Mouse (Mus musculus) kidney, postnatal 10 days (tissue): ENCODE measurements around the gene Dab2ip.
A peak's percentile ranks its signal among the peaks of the same experiment; 100 is the strongest.

Experiments
- DNase-seq: peaks from one replicate; pipeline ENCODE4 v3.0.0; 2021; ENCODE audit warnings: mixed read lengths

Gene Dab2ip

DNA sequence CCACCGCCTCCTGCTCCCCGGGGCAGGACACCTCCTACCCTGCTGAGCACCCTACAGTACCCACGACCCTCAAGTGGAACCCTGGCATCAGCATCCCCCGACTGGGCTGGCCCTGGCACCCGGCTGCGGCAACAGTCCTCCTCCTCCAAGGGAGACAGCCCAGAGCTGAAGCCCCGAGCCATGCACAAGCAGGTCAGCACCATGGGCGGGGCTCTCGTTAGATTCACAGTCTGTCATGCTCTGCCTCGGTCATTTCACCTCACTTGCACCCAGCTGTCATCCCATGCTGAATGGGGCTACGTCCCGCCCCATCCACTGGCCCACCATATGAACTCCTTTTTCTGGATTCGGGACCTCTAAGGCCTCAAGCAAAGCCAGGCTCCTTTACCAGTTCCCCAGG, 162.5 kb downstream of the Dab2ip start:
- DNase-seq, result no peak

DNA sequence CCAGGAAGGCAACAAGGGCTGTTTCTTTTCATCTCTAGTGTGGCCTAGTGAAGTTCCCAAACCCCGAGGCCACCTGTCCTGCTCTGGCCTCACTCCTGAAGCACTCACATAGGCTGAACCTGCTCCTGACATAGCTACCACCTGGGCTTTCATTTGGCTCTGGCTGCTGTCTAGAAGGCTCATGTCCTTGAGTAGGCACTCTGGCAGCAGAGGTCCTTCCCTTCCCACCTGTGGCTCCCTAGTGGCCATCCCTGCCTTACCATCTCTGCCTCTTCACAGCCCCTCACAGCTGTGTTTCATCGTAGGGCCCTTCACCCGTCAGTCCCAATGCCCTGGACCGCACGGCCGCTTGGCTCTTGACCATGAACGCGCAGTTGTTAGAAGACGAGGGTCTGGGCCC, 162.9 kb downstream of the Dab2ip start:
- DNase-seq, result no peak

DNA sequence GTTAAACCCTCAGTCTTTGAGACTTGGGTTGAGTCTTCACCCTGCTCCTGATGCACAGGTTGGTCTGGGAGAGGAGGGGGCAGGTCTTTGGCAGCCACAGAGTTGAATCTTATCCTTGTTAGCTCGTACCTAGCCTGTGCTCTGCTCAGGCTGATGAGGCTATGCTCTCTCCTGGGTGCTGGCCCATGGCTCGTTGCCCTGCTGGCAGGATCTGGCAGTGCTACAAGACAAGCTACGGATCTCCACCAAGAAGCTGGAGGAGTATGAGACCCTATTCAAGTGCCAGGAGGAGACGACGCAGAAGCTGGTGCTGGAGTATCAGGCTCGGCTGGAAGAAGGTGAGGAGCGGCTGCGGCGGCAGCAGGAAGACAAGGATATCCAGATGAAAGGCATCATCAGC, 164.8 kb downstream of the Dab2ip start:
- DNase-seq, result no peak

DNA sequence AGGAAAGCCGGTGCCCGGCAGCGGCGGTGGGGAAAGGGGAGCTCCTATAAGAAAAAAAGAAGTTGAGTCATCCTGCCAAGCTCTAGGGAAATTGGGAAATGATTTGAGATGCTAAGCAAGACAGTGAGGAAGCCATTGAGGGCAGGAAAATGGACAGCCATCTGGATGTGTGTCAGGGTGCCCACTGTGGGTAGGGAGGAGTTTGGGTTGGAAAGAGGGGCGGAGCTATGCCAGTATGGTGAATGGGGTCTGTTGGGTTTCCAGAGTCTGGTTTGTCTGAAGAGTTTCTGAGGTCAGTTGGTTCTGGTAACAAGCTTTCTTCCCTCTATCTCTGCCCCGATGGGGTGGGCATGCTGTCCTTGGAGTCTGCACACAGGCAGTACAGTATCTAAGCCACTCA, 165.2 kb downstream of the Dab2ip start:
- DNase-seq, result no peak

DNA sequence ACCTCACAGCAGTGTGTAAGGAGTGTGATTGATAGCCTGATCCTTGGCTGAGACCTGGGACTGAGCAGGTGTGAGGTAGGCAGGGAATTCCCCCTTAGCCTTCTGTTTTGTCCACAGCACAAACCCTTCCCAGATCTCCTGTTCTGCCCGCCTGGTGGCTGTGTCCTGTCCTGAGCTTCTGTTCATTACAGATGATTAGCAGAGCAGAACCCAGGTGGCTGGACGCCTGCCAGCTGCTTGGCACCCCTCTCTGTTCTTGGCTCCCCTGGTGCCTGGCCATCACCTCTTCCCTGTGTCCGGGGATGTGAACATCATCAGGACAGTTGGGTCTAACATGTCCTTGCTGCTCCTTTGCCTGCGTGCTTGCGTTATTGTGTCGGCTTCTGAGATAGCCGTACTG, 165.6 kb downstream of the Dab2ip start:
- peak; percentile 46 for DNase-seq

DNA sequence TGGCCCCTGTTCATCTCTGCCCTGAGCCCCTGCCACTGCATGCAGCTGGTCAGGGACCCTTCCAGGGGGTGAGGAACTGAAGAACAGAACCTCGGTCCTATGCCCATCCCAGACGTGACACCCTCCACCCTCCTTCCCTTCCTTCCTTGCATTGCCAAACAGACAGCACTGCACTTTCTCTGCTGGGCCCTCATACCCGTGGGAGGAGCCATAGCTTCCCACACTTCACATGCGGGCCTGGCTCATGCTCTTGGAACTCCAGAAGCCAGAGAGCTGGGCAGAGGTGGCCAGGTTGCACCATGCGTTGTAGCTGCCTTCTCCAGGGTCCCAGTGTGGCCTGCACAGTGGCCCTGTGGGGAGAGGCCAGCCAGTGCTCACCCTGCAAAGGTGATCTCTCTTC, 170.6 kb downstream of the Dab2ip start:
- DNase-seq, result peak; percentile 51

DNA sequence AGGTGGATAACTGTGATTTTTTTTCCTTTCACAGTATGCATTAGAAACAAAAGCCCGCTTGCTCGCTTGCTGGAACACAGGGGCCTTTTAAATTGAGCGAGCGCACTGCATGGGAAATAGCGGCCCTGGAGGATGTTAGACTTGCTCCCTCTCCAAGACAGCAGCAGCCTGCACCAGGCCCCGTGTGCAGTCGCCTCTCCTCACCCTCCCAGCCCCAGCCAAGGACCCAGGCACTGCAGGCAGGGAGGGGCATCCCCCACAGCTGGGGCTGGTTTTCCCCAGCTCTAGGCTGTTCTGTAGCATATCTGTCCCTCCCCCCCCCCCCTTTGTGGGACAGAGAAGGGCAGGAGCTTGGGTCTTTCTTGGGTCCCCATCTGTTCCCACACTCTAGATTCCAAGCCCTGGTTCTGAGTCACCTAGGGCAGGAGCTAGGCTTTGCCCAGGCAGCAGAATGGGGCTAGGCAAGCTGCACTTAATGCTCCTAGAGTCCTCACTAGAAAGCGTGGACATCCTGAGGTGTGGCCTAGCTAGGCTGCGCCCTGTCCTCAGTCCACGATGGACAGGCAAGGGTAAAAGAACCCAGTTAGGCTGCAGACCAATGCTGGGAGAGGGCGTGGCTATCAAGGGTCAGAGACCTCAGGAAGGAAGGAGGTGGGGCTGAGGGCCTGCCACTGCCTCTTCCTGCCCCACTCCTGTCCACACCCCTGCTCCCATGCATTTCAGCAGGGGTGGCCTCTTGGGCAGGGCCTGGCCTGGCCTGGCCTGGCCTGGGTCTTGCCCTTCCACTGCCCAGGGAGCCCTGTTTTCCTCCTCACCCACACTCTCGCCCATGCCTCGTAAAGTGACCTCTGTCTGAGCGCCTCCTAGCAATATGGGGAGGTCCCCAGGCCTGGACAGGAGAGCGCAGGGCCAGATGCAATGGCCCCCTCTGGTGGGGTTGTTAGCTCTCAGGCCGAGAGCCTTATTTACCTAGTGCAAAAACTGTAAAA, 171.3 kb downstream of the Dab2ip start:
- peak; percentile 85 for DNase-seq

DNA sequence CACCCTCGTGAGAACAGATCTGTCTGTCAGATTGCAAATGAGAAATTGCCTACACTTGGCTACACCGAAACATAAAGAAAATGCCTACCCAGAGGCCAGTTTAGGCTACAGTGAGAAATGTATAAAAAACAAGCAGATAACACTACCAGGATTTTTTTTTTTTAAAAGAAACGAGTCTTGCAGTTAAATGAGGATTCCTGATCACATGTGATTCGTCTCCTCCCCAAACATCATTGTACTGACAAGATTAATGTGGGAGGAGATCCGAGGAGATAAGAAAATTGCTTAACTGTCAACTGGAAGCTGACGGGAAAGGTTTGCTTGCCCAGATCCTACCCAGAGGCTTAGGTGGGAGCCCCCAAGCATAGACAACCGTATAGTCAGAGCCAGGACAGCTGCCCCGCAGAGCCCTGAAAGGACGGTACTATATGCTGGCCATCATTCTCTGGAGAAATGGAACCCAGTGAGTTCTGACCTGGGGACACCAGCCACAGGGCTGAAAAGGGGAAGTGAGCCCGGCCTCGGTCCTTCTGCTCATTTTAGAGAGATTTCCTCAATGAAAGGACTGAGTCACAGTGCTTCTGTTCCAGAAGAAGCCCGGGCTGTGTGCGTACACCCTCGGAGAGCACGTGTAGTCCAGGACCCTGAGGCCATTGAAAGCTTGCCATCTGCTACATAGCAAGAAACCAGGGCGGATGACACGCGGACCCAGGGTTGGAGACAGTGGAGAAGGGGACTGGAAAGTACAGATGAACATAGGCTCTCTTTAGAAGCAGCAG, 173.8 kb downstream of the Dab2ip start:
- DNase-seq, result no peak

DNA sequence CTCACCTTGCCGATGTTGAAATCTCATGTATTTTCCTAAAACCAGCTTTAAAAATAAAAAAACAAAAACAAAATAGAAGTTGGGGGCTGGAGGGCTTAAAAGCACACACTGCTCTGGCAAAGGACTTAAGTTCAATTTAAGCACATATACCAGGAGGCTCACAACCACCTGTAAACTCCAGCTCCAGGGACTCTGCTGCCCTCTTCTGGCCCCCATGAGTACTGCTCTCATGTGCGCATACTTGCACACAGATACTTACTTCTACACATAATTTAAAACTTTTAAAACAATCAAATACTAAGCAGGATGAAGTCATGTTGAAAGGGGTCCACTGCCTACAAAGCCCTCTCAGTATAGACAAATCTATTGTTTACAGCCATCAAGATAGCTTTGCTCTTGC, 176.9 kb downstream of the Dab2ip start:
- no peak for DNase-seq

DNA sequence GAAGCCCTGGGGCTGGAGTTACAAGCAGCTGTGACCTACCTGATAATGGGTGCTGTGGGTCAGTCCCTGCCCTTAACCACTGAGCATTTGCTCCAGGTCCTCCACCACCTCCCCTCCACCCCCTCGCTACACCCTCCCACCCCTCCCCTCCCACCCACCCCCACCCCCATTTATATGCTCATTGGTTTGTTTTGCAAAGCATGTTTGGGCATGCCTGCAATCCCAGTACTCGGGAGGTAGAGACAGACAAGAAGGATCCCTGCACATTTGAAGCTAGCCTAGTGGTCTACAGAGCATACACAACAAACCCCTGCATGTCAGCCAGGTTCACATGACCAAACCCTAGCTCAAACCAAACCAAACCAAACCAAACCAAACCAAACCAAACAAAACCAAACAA, 178.0 kb downstream of the Dab2ip start:
- DNase-seq, result no peak

DNA sequence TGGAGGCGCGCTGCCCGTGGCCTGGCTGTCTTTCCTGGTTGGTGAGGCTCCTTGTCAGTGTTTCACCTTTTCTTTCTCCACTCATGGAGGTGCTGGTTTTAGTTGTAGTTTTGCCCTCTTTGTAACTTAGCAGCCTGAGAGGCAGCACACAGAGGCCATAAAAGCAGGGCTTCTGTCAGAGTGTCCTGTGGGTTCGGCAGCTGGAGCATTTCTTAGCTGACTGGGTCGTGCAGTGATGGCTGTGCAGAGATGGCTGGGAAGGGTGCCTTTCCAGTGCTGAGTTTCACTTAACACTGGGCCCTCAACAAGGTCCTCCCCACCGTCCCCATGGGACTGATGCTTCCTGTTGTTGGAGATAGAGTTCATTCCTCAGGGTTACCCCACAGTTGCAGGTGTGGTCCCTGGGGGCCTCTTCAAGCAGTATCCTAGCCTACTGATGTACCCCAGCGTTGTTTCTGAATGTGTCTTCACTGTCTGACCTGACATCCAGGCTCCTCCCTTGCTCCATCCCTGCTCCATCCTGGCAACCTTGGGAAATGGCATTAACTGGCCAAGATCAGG, 179.5 kb downstream of the Dab2ip start:
- peak; percentile 60 for DNase-seq

DNA sequence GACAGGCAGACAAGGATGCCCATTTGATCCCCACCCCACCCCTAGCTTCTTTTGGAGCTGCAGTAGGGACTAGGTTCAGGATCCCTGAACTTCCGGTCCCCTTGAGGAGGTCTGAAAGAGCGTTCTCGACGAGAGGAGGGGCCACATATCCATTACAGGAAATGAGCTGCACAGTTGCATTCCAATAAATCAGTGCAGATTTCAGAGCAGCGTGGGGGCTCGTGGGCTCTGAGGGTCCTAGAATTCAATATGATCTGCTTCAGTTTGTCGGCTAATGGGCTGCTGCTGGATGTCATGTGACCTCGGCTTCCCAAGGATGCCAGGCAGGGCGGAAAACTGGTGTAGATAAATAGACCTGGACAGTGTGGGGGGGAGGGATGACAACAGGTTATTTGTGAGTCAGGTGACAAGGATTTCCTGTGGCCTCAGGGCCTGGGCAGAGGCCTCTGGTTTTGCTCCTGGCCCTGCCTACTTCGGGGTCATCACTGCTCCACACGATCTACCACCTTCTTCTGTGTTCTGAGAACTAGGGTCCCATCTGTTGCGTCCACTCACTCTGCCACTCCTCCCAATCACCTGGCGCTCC, 181.7 kb downstream of the Dab2ip start:
- DNase-seq, result no peak

DNA sequence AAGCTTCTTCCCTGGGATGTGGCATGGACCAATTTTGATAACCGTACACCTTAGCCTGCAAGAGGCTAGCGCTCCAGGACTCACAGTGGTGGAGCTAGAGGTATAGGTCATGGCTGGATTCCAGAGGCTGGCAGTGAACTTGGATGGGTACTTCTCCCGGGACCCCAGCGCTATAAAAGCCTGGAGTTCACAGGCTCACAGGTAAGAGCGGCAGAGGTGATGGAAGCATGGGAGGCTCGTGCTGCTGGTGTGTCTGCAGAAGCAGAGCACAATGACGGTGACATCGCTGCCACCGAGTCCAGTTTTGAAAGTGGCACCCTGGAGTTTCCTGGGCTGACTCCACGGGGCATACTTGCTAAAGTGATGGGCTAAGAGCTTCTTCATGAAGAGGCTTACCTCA, 187.8 kb downstream of the Dab2ip start:
- DNase-seq, result no peak

DNA sequence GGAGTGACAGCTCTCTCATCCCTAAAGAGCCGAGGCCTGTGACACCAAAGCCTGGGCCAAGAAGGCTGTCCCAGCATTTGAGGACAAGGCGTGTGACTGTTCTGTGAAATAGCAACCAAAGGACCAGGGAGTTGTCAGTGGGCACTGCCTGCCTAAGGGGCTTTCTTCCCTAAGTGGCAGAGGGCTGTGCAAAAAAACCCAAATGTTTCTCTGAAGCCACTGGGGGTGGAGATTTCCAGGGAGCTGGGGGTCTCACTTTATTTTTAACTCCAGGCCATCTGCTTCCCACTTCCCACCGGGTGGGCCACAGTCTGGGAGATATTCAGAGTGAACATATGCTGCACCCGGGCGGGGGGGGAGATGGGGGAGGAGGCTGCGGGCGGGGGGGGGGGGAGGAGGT, 188.6 kb downstream of the Dab2ip start:
- no peak for DNase-seq

DNA sequence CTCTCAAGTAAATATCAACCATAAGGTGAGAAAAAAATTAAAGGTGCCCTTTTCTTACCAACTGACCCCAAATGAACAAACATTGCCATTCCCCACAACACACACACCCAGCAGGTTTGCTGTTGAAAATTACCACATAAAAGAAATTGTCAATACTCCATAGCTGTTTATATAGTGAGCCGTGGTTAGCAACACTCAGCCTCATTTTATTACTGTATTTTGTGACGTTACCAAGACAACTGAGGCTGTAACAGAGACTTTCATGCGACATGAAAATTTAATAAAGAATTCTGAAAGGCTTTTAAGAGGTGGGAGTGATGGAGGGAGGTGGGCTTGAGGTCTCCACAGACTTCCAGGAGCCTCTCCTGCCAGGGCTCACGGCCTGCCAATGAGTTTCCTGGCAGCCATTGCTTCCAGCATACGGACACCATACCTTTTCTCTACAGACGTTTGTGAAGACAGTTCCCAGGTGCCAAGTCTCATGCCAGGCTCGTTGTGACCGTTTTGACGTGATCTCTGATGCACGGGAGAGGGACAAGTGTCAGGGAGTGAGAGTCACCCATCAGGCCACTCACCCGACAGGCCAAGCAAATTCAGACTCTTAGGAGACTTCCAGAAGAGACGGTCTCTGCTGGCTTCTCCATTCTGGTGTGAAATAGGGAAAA, 189.4 kb downstream of the Dab2ip start:
- DNase-seq, result no peak

DNA sequence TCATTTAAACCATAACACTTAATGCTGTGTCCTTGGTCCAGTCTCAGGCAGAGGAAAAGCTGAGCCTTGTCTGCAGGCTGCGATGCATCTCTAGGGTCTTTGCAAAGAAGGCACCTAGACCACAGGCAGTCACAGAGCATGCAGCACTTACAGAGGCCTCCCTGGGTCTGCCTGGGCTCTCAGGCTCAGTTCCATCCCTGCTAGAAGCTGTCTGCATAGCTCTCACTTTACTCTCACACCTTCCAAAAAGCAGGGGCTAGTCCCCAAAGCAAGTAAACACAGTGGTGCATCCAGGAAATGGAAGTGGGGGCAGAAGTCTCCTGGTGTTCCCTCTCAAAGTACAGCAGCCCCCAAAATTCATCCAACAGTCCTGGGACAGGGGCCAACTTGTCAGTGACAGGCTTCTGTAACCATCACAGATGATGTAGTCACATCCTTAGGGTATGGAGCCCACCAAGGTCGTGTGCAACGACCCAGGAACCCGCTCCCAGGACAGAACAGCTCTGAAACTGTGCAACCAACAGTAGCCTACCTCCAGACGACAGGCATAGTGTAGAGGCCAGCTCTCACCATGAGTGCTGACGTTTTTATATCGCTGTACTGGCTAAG, 192.6 kb downstream of the Dab2ip start:
- DNase-seq, result no peak

DNA sequence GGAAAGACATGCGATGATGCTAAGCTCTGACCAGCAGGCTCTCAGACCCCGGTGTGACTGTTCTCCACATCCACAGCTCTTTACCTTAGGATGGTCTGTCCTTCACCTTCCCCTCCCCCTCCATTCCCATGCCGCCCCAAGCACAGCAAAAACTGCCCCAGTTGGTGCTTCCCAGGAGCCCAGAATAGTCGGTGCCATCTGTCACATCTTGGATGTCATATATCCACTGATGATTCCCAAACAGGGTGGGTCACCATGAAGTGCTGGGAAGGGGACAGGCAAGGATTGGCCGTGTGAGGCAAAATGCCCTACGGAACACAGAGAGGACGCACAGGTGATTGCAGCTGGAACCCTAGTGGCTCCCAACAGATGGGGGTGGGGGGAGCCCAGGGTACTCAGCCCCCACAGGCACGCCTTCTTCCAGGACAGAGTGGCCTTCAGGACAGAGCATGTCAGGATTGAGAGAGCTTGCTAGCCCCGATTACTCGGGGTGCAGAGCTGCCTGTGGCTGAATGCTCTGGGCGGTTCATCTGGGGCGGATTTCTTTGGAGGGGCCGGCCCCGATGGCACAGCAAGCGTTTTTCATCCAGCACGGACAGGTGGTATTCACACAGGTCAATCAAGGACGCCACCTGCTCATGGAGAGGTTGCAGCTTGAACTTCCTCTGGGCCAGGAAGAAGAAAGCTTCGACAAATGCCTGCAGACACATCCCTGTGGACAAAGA, 193.9 kb downstream of the Dab2ip start:
- DNase-seq, result no peak

DNA sequence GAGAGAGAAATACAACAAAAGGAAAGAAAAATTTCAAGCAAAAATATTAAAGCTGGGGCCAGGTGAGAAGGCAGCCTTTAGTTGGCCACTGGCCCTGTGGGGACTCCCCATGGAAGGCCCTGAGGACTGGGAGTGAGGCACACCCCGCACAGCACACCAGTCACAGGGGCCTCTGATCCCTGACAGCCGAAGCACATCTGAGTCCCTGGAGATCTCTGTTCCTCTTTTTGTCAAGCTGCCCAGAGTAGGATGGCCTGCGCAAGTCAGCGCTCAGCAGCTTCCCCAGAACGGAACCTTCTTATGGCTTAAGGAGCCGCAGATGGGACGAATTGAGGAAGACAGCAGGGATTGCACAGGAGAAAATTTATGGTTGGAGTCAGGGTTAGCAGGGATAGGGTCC, 198.4 kb downstream of the Dab2ip start:
- no peak for DNase-seq

DNA sequence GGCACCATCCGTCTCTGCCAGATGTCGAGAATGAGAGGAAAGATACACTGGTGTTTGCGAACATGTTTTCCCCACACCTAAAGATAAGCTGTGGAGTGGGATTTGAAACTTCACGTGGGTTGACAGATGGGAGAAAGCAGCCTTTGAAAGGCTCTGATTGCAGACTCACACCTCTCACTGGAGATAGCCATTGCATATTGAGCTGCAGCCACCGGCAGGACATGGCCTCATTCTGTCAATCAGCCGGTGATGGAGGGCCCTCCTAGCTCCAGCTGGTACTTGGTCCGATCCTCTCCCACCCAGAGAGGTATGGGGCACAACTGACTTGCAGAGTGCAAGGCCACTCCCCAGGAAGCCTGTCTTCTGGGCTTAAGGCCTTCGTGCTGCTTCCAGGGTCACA, 202.3 kb downstream of the Dab2ip start:
- no peak for DNase-seq

DNA sequence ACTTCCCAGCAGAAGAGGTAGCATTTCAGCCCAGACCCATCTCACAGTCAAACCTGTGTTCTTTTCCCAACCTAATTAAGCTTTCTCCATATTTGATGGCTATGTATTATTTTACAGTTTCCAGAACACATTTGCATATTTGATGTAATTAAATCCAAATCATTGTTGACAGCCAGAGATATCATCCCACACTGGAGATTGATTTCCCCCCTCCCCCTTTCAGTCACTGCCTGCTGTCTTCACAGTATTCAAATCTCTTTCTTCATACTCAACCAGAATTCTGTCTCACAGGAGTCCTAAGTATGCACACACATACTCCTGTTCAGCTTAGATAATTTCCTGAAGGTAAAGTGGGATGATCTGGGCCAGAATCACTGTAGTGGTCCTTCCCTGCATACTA, 202.8 kb downstream of the Dab2ip start:
- no peak for DNase-seq

DNA sequence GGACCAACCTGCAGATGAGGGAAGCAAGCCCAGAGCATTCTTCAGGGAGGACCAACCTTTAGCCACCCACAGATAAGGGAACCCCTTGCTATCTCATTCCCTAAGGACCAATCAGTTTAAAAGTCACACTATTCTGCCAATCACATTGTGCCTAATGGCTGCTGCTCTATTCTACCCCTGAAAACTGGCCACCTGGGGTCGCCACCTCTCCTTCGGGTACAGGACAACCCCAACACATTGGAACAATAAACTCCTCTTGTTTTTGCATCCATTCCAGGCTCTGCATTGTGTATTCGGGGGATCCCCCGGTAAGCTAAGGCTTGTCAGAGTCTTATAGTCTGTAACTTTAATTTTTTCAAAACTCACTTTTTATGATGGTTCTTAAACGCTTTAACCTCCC, 203.4 kb downstream of the Dab2ip start:
- DNase-seq, result no peak

DNA sequence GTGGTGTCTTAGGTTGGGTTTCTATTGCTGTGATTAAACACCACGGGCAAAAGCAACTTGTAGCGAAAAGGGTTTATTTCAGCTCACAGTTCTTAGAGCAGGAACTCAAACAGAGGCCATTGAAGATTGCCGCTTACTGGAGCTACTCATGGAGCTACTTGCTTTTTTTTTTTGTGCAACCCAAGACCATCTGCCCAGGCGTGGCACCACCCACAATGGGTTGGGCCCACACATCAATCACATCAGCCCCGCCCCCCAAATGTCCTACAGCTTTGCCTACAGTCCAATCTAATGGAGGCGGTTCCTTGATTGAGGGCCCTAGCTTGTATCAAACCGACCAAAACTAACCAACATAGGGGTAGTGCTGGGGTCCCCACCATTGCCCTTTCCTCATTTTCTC, 205.8 kb downstream of the Dab2ip start:
- no peak for DNase-seq
